Mouse (Mus musculus) left cerebral cortex, adult 2 months (tissue): ENCODE results near the gene Cdh4. TPM values are rescaled to one million over a fixed set of nuclear protein-coding genes. Genes with fewer than 3 reads are reported as not detected.

Experiments
- DNase-seq, 2 experiments: peaks; one replicate each; pipeline ENCODE4 v3.0.0; 2021 to 2022; ENCODE audit warnings: low spot score in 2 of 2, mixed read lengths in 1 of 2; ENCODE audit errors: extremely low spot score in 1 of 2
- H3K27ac ChIP-seq: fragments of 200-600 bp; 2 replicates; pipeline ENCODE4 v1.8.1; 2022
- H3K4me3 ChIP-seq: fragments of 200-600 bp; 2 replicates; pipeline ENCODE4 v1.8.1; 2022
- CTCF ChIP-seq: fragments of 200-600 bp; IDR thresholded peaks from 2 replicates; pipeline ENCODE4 v1.8.1; 2022; ENCODE audit warnings: antibody characterized with exemption, mild to moderate bottlenecking, moderate library complexity
- intact Hi-C: fragments of 180-260 bp; cut with DNase I; formaldehyde crosslinking; loops from one replicate; pipeline ENCODE4 v1.15.1; 2025
- total RNA-seq, 2 experiments: library from RNA; stranded (reverse); gene quantifications; 2 replicates each; pipeline ENCODE4 v1.2.3; 2021

Cdh4 gene
- total RNA-seq, 2 experiments from 2014 or later = 24.4 to 30.6 TPM

DNA sequence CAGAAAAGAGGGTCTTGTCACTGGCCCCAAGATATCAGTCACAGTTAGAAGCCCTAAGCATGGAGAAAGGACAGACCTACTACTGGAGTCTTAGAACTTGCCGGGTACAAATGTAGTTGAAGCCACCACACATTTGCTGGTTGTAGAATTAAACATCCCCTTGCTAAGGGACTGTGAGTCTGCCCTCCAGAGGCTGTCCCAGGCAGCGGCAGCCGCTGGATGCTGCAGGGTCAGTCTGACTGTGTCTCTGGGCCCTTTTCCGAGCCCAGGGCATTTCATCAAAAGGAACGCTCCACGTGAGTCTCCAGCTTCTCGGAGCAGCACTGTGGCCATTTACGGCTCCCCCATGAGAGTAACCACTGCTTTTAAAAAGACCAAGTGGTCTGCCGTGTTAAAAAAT lies 221.4 kb downstream of the Cdh4 start:
- intact Hi-C loops = no loop called here
- no peak for DNase-seq
- Histone ChIP-seq H3K27ac (no peak overlapping the region), H3K4me3 (no peak overlapping the region)
- peak; percentile 39 for TF ChIP-seq CTCF

DNA sequence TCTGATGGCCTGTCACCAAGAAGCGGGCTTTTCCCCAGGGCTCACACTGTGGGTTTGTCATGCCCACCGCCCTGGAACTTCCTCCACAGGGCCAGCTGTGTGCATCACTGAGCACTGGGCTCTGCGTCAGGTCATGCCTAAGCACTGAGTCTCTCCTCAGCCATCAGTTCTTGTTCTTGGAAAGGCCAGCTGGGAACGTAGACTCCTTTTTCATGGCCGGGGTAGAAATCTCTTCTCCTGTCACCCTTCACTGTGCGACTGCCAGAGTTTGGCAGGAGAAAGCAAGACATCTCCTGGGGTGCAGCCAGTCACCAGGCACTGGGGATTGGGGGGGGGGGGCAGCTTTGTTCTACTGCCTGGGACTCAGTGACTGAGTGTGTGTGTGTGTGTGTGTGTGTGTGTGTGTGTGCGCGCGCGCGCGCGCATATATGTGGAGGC lies 222.0 kb downstream of the Cdh4 start:
- TF ChIP-seq CTCF = no peak
- DNase-seq = no peak
- intact Hi-C loops = no loop called here
- H3K4me3 ChIP-seq = no peak overlapping the region
- H3K27ac ChIP-seq = no peak overlapping the region

DNA sequence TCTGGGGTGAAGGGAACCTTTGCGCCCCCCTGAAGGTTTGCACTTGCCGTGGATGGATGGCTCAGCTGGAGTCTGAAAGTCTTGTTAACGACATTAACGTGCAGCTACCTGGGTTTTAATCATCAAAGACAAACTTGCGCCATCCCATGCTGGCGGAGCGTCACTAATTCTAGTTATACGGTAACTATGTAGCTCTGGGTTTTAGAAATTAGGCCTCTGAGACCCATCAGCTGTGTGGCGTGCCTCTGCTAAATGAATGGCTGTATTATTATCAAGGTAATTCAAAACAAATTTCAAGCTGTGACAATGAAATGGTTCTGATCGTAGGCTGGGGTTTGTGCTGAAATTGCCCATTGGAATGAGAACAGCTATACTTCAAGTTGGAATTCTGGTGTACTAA lies 228.5 kb downstream of the Cdh4 start:
- intact Hi-C loops = no loop called here
- H3K27ac ChIP-seq = no peak overlapping the region
- no peak for DNase-seq
- TF ChIP-seq CTCF = no peak
- no peak overlapping the region for H3K4me3 ChIP-seq

DNA sequence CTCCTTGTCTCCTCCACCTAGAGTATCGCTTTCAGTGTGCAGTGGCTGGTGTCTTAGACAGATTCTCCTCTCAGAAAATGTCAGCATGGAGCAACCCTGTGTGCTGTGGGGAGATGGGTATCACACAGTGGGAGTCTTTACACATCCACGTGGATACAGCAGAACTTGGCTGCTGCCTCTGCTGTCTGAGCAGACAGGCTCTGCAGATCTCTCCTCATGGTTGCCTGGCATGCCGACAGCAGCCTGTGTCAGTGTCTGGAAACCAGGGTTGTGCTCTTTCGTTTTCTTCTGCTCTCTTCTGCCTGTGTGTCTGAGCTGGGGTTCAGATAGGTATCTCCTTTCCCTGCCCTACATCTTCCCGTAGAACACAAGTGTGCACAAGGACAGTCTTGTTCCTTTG lies 237.6 kb downstream of the Cdh4 start:
- intact Hi-C loops = no loop called here
- no peak overlapping the region for H3K4me3 ChIP-seq
- H3K27ac ChIP-seq = no peak overlapping the region
- no peak for TF ChIP-seq CTCF
- no peak for DNase-seq

DNA sequence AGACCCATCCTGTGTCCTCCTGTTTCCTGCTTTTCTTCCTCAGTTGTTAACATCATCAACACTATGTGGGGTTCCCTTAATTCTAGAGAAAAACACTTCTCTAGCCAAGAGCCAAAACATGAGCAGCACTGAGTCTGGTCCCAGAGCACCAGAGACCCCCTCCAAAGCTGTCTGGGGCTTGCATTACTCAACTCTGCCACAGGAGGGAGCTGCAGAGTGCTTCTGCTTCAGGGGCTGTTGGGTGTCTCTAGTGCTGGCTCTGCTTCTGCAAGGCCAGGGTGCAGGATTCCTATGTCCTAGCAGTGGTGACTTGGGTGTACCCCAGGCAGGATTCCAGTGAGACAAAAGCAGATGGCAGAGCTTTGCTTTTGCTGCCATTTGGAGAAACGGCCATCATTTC lies 239.2 kb downstream of the Cdh4 start:
- H3K27ac ChIP-seq = no peak overlapping the region
- no peak overlapping the region for H3K4me3 ChIP-seq
- peak; percentile 49 to 59 for DNase-seq
- intact Hi-C loops = no loop called here
- TF ChIP-seq CTCF = peak; percentile 86

DNA sequence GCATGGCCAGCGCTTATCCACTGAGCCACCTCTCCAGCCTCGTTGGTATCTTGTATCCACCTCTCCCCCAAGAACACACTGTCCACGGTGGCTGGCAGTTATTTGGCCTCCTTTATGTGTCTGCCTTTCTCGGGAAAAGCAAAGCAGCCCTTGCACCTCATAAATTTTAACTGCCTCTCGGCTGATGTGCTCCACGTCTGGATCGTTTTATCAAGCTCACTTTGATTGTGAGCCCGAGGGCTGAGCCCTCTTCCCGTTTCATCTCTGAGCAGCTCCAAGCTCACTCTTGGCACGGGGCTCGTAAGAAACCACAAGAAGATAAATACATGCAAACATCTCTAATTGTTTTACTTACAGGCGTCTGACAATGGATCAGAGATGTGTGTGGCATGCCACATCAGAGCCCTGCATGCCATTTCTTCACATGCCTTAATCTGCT lies 245.0 kb downstream of the Cdh4 start:
- no peak for TF ChIP-seq CTCF
- intact Hi-C loops = no loop called here
- H3K4me3 ChIP-seq = no peak overlapping the region
- no peak overlapping the region for H3K27ac ChIP-seq
- no peak for DNase-seq

DNA sequence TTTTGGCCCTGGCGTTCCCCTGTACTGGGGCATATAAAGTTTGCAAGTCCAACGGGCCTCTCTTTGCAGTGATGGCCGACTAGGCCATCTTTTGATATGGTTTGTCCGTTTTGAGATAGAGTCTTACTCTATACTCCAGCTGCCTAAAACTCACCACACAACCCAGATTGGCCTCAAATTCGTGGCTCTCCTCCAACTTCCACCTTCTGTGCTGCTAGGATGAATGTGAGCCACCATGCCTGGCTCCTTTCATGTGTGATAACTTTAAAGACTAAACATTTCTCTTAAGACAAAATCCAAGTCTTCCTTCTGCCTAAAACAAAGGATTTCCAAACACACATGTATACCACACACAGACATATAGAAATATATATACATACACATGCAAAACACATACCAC lies 246.7 kb downstream of the Cdh4 start:
- Histone ChIP-seq H3K4me3 (no peak overlapping the region), H3K27ac (no peak overlapping the region)
- intact Hi-C loops = loop anchor here (2.0 kb wide), 1 partner anchor 66 kb away; no protein-coding TSS in a partner anchor
- TF ChIP-seq CTCF = no peak
- peak in 1 of 2 experiments; percentile 48 for DNase-seq

DNA sequence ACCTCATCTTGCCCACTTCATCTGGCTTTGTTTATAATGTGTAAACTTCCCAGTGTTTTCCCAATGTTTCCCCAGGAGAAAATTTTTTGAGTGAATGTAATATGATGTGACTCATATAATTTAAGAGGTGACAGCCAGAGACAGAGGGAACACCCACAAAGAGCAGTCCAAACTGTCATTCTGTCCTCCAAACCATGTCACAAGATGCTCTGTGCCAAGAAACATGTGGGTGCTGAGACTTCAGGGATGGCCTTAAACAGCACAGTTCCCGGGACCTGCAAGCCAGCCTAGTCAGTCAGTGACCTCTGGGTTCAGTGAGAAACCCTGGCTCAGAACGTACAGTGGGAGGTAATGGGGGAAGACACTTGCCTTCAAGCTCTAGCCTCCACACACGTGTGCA lies 247.5 kb downstream of the Cdh4 start:
- intact Hi-C loops = loop anchor here (2.0 kb wide), 1 partner anchor 65 kb away; no protein-coding TSS in a partner anchor
- Histone ChIP-seq H3K4me3 (no peak overlapping the region), H3K27ac (no peak overlapping the region)
- no peak for TF ChIP-seq CTCF
- DNase-seq = no peak

DNA sequence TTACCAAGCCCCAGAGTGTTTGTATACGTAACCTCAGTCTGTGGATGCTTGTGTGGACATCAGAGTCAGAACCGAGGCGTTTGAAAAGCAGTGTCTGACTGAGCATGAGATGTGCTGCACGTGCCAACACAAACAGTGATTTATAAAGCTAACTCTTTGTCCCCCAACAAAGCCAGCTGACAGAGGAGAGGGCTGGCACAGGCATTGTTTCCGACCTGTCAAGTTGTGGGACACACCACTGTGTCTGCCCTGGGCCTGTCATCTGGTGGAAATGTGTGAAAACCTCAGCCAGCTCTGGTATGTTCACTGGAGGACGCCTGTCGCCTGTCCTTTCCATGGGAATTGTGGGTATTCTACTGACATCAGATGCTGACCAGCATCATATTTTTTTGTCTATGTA lies 248.3 kb downstream of the Cdh4 start:
- no peak for TF ChIP-seq CTCF
- intact Hi-C loops = no loop called here
- DNase-seq = no peak
- Histone ChIP-seq H3K27ac (no peak overlapping the region), H3K4me3 (no peak overlapping the region)

DNA sequence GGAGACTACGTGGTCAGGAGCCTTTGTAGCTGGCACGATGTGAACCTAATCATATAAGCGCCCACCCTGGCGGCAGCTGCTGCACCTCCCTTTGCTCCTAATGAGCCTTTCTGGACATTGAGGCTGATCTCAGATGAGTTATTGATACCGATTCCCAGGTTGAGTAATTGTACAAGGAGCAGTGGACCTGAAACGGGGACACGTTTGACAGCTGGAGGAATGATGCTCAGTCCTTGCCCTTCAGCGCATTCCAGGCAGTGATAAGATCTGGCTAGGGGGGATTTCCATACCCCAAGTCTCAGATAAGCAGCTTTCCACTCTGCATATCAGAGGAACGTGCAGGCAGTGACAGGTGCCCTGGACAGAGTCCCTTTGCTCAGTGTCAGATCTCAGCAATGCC lies 252.7 kb downstream of the Cdh4 start:
- no peak overlapping the region for H3K27ac ChIP-seq
- no peak for DNase-seq
- TF ChIP-seq CTCF = no peak
- intact Hi-C loops = no loop called here
- H3K4me3 ChIP-seq = no peak overlapping the region

DNA sequence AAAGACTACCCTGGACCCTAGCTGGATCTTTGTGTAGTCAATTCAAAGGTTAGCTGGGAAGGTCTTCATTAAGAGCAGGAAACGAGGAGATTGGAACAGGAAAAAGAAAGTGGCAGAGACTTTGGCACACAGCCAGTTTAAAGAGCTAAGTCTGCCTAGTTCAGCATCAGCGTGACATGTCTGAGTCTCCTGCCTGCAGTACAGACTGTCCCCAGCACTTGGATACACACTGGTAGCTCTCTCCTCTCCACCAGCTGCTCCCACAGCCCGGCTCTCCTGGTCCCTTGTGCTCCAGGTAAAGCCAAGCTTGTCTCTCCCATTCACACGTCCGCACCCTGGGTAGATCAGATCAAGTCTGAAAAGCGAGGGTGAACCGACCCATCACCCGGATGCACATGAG lies 255.4 kb downstream of the Cdh4 start:
- TF ChIP-seq CTCF = no peak
- no peak overlapping the region for H3K4me3 ChIP-seq
- no peak overlapping the region for H3K27ac ChIP-seq
- intact Hi-C loops = no loop called here
- DNase-seq = no peak

DNA sequence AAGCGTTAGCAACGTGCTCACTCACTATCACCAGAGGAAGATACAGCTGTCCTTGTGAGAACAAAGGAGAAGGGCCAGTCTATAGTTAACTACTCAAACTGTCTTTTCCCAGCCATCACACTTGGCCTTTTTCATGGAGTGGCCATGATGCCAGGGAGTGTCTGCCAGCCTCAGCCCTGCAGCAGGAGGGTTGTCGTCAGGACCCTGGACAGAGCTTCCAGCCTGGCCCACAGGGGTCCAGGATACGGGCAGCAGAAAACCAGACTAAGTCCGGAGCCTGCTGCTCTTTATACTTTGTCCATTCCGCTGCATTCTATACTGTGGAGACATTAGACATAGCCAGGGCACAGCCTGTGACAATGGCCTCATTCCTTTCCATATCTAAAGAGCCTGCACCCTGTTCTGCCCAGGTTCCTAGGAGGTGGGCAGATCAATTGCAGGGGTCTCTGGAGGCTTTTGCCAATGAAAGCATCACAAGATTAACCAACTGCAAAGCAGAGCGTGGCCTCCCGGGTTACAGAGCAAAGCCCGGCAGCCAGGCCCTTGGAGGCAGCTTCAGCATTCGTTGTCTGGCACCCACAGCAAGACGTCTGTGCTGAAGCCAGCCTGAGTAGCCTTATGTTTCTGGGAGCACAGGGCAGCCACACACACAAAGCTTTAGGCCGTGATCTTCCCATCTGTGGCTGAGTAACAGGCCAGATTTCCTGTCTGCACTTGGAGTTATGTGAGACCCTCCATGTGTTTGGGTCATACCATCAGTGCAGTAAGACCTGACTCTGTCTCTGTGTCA lies 256.2 kb downstream of the Cdh4 start:
- intact Hi-C loops = no loop called here
- no peak for DNase-seq
- no peak for TF ChIP-seq CTCF
- Histone ChIP-seq H3K4me3 (no peak overlapping the region), H3K27ac (no peak overlapping the region)

DNA sequence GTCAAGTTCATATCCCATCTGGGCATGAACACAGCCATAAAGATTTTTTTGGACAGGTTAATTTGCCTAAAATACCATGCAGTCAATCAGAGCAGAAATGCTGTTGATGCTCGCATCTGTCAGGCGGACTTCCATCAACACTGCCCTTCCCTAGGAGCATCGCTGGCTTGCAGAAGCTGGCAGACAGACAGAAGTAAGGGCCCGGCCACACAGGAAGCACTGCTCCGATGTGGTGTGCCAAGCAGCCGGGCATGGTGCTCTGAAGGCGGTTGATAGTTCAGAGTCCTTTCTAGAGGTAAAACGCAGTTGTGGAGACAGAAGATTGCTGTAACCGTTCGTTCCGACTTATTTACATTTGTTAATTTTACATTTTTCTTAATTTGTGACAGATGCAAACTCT lies 262.8 kb downstream of the Cdh4 start:
- no peak overlapping the region for H3K4me3 ChIP-seq
- H3K27ac ChIP-seq = no peak overlapping the region
- DNase-seq = no peak
- intact Hi-C loops = no loop called here
- TF ChIP-seq CTCF = no peak
